13 mouse cellular contexts compared by ENCODE assay signal in the genomic region with DNA sequence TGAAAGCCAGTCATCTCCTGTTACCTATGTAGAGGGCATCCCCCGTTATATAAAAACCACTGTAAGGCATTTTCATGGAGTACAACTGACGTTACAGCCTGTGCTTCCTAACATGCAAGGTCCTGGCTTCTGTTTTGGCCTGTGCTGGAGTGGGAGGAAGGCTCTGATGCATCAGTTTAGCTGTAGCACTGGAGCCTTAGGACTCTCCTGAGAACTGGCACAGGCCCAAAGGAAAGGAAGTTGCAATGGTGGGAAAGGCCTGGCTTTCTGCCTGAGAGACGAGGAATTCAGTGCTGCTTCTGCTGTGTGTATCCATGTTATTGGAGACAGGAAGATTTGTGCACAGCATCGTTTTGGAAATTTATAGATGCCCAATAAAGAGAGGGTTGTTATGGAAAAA.
DNase-seq lines count a peak whose midpoint lies in the region; ATAC-seq and TF ChIP-seq lines count a peak whose summit lies in the region.
"Had no signal": no experiment of that assay in that cellular context is flagged by ENCODE, and none has a peak within 500 bp of the region (broad histone marks: within the 10 kb centered on the region; RNA-seq: fewer than 3 reads in every experiment).

No protein-coding gene starts in this region.

- H3K27ac ChIP-seq in kidney, embryonic 14.5 days (ENCODE audit: low read depth, low read length): no peak overlapping the region
- H3K27ac ChIP-seq: midbrain, embryonic 13.5 days; neural tube, embryonic 13.5 days had no signal

- no peaks in the 10 kb centered on the region for H3K9me3 ChIP-seq in kidney, embryonic 14.5 days (ENCODE audit: control insufficient read depth, low read length)
- H3K9me3 ChIP-seq: G1E; midbrain, embryonic 13.5 days; neural tube, embryonic 13.5 days had no signal

- H3K4me1 ChIP-seq in kidney, embryonic 14.5 days (ENCODE audit: control insufficient read depth, insufficient read depth, low read length): no peaks in the 10 kb centered on the region
- H3K4me1 ChIP-seq: midbrain, embryonic 13.5 days had no signal

- H3K4me2 ChIP-seq in kidney, embryonic 14.5 days (replicated peaks; ENCODE audit: low read depth, low read length): no peak overlapping the region
- H3K4me2 ChIP-seq: midbrain, embryonic 13.5 days; neural tube, embryonic 13.5 days had no signal

- no peak overlapping the region for H3K9ac ChIP-seq in kidney, embryonic 14.5 days (ENCODE audit: low read depth, low read length)
- H3K9ac ChIP-seq: midbrain, embryonic 13.5 days; neural tube, embryonic 13.5 days had no signal

- no peaks in the 10 kb centered on the region for H3K36me3 ChIP-seq in kidney, embryonic 14.5 days (ENCODE audit: control insufficient read depth, insufficient read depth, low read length)
- H3K36me3 ChIP-seq: G1E; midbrain, embryonic 13.5 days; neural tube, embryonic 13.5 days had no signal

- no peak for ATAC-seq in kidney, embryonic 14.5 days (ENCODE audit: low FRiP score, low TSS enrichment)
- ATAC-seq: activated CD4-positive, CD25-positive, alpha-beta regulatory T cell, adult 4 months; midbrain, embryonic 13.5 days had no signal

- TF ChIP-seq CTCF in brain, embryonic 14.5 days (IDR thresholded peaks at IDR 0.05; ENCODE audit: borderline replicate concordance, extremely low read depth, insufficient read depth, insufficient read length): no peak

- TF ChIP-seq POLR2A in brain, embryonic 14.5 days (IDR thresholded peaks at IDR 0.05; ENCODE audit: borderline replicate concordance, extremely low read depth, insufficient read depth, insufficient read length, poor library complexity, severe bottlenecking): no peak

- H3K27me3 ChIP-seq in kidney, embryonic 14.5 days (ENCODE audit: control insufficient read depth, insufficient read depth, low read length): no peaks in the 10 kb centered on the region
- H3K27me3 ChIP-seq: midbrain, embryonic 13.5 days; neural tube, embryonic 13.5 days had no signal

- 56% methylated on average over 4 of the region's 4 CpGs for WGBS in kidney, embryonic 14.5 days

- DNase-seq in cerebellum, postnatal 14 days: peak; percentile 44 to 51
- DNase-seq in cerebellum, adult 18-20 months: no peak
- peak; percentile 29 for DNase-seq in kidney, adult 9 months
- DNase-seq in brain, embryonic 14.5 days (ENCODE audit: low read depth): peak; percentile 53
- peak; percentile 36 to 51 for DNase-seq in kidney, postnatal 36 days
- DNase-seq in retina, postnatal 1 day: no peak
- DNase-seq in cerebellum, adult 8-10 months: no peak
- DNase-seq: cerebellum, postnatal 25 days had no signal

- no peak overlapping the region for H3K4me3 ChIP-seq in kidney, embryonic 14.5 days (ENCODE audit: low read length)
- H3K4me3 ChIP-seq: midbrain, embryonic 13.5 days; neural tube, embryonic 13.5 days had no signal

Comparison
In these comparisons a context has a peak if more than half of its experiments do, and no peak if none do; other contexts are left out.
1. DNase-seq: peak in cerebellum, postnatal 14 days (2 of 2), kidney, adult 9 months (single experiment), brain, embryonic 14.5 days (single experiment) and kidney, postnatal 36 days (2 of 2); none in cerebellum, adult 18-20 months (0 of 2), retina, postnatal 1 day (single experiment) and cerebellum, adult 8-10 months (single experiment).